Comparison of ENCODE assay signal across 8 mouse cellular contexts in the genomic region with DNA sequence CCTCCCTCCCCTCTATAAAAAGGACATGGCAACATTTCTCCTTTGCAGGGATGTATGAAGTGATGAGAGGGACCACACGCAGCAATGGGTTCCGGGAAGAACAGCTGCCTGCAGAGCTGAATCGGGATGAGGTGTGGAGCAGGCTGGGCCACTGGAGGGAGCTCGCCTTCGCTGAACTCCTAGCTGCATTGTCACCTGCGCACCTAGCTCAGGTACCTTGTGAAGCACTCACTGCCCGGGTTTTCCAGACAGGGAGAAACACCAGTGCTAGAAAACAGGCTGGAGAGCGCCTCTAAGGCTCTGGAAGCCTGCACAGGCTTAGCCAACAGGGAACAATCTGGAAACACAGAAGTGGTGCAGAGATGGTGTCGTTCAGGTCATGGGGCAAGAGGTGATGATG. TPM values are rescaled to one million over a fixed set of nuclear protein-coding genes. Genes with fewer than 3 reads are reported as not detected.
A peak's percentile ranks its signal among the peaks of the same experiment; 100 is the strongest.
DNase-seq lines count a peak whose midpoint lies in the region; ATAC-seq and TF ChIP-seq lines count a peak whose summit lies in the region.

No protein-coding gene starts in this region.

- no peaks in the 10 kb centered on the region for H3K27me3 ChIP-seq in hindbrain, postnatal 0 days (ENCODE audit: insufficient read depth, low read length)
- H3K27me3 ChIP-seq in lung, embryonic 14.5 days (ENCODE audit: insufficient read depth, low read length) = peaks cover 8% of the 10 kb centered on the region; the same call in 1 of the 2 replicates

- peak overlapping the region; percentile 86 for H3K27ac ChIP-seq in hindbrain, postnatal 0 days
- H3K27ac ChIP-seq in lung, embryonic 14.5 days (ENCODE audit: low read depth) = no peak overlapping the region

- H3K9me3 ChIP-seq in hindbrain, postnatal 0 days (ENCODE audit: low read length) = no peaks in the 10 kb centered on the region
- no peaks in the 10 kb centered on the region for H3K9me3 ChIP-seq in lung, embryonic 14.5 days (ENCODE audit: low read depth, low read length)

- TF ChIP-seq CTCF in hindbrain, postnatal 0 days (IDR thresholded peaks at IDR 0.05; ENCODE audit: low read depth) = peak; percentile 73
- TF ChIP-seq CTCF in lung, embryonic 14.5 days (IDR thresholded peaks at IDR 0.05; ENCODE audit: low read depth) = peak; percentile 52

- DNase-seq in urinary bladder, postnatal 14 days (ENCODE audit: low spot score) = peak; percentile 52
- DNase-seq in urinary bladder, postnatal 10 days (ENCODE audit: low spot score) = no peak
- DNase-seq in embryo, embryonic 11 days = peak; percentile 56
- peak; percentile 80 for DNase-seq in hindbrain, postnatal 0 days (ENCODE audit: low spot score)
- peak; percentile 62 for DNase-seq in lung, embryonic 14.5 days
- DNase-seq in right cerebral cortex, postnatal 25 days = peak; percentile 29
- no peak for DNase-seq in adrenal gland, postnatal 10 days

- ATAC-seq in hindbrain, postnatal 0 days = peak; percentile 41
- ATAC-seq in lung, embryonic 14.5 days (ENCODE audit: insufficient read depth) = peak; percentile 29; the same call in 1 of the 2 replicates
- no peak for ATAC-seq in erythroid progenitor cell, adult 5-6 weeks (replicated peaks; ENCODE audit: low FRiP score, poor library complexity, severe bottlenecking)

- H3K36me3 ChIP-seq in hindbrain, postnatal 0 days (ENCODE audit: insufficient read depth, low read length) = no peaks in the 10 kb centered on the region
- H3K36me3 ChIP-seq in lung, embryonic 14.5 days (ENCODE audit: insufficient read depth) = no peaks in the 10 kb centered on the region

- H3K4me2 ChIP-seq in hindbrain, postnatal 0 days (ENCODE audit: low read depth, low read length) = peak overlapping the region; percentile 58
- peak overlapping the region; percentile 63 for H3K4me2 ChIP-seq in lung, embryonic 14.5 days

- peak overlapping the region; percentile 46 for H3K9ac ChIP-seq in hindbrain, postnatal 0 days (replicated peaks; ENCODE audit: low read length)
- H3K9ac ChIP-seq in lung, embryonic 14.5 days = no peak overlapping the region

- WGBS in hindbrain, postnatal 0 days = 14% methylated on average over 9 of the region's 9 CpGs
- WGBS in lung, embryonic 14.5 days = 7% methylated on average over 9 of the region's 9 CpGs

- H3K4me1 ChIP-seq in hindbrain, postnatal 0 days (ENCODE audit: insufficient read depth, low read length) = peaks cover 5% of the 10 kb centered on the region; the same call in 1 of the 2 replicates
- H3K4me1 ChIP-seq in lung, embryonic 14.5 days (ENCODE audit: insufficient read depth) = peaks cover 3% of the 10 kb centered on the region; the same call in 1 of the 2 replicates

- H3K4me3 ChIP-seq in hindbrain, postnatal 0 days (ENCODE audit: low read length) = peak overlapping the region; percentile 19
- H3K4me3 ChIP-seq in lung, embryonic 14.5 days (ENCODE audit: low read depth, low read length) = peak overlapping the region; percentile 24

RNA-seq across cellular contexts. Expression of gene Il9r, which starts 38.6 kb away (rescaled TPM):
- not detected in 2 replicates for total RNA-seq in hindbrain, postnatal 0 days (2014; rRNA removed)
- polyA plus RNA-seq in hindbrain, postnatal 0 days (2015; fragmentation: Nextera tagmentation; extraction: Ambion mirVana) = not detected in 2 replicates
- 0.04 TPM in 1 of 2 replicates, not detected in the other for polyA plus RNA-seq in lung, embryonic 14.5 days (2014; fragmentation: Nextera tagmentation; extraction: Ambion mirVana)
- total RNA-seq in adrenal gland, postnatal 10 days (2021) = under 1 TPM; 0.30 to 0.82 TPM
- total RNA-seq in erythroid progenitor cell, adult 5-6 weeks (2015; ENCODE audit: low replicate concordance) = not detected in 2 replicates
- total RNA-seq in erythroid progenitor cell, adult 5-6 weeks (2017; ENCODE audit: low replicate concordance) = not detected in 2 replicates

RNA-seq across cellular contexts. Expression of gene Snrnp25, which starts 43.7 kb away (rescaled TPM):
- total RNA-seq in hindbrain, postnatal 0 days (2014; rRNA removed) = 18.1 and 21.7 TPM in 2 replicates
- polyA plus RNA-seq in hindbrain, postnatal 0 days (2015; fragmentation: Nextera tagmentation; extraction: Ambion mirVana) = 52.6 and 61.3 TPM in 2 replicates
- 62.8 and 71.4 TPM in 2 replicates for polyA plus RNA-seq in lung, embryonic 14.5 days (2014; fragmentation: Nextera tagmentation; extraction: Ambion mirVana)
- 10 to 100 TPM; 23.9 to 26.5 TPM for total RNA-seq in adrenal gland, postnatal 10 days (2021)
- 52.3 and 53.7 TPM in 2 replicates for total RNA-seq in erythroid progenitor cell, adult 5-6 weeks (2015; ENCODE audit: low replicate concordance)
- 31.8 and 104 TPM in 2 replicates for total RNA-seq in erythroid progenitor cell, adult 5-6 weeks (2017; ENCODE audit: low replicate concordance)

Comparison
In these comparisons a context has a peak if more than half of its experiments do, and no peak if none do; other contexts are left out.
1. DNase-seq: peak in urinary bladder, postnatal 14 days (single experiment), embryo, embryonic 11 days (single experiment), hindbrain, postnatal 0 days (single experiment), lung, embryonic 14.5 days (single experiment) and right cerebral cortex, postnatal 25 days (single experiment); none in urinary bladder, postnatal 10 days (single experiment) and adrenal gland, postnatal 10 days (single experiment).